Mouse (Mus musculus) limb, embryonic 15.5 days (tissue): ENCODE results near the gene Pxmp4. TPM values are rescaled to one million over a fixed set of nuclear protein-coding genes. Genes with fewer than 3 reads are reported as not detected.

Experiments used
- ATAC-seq: fragments of 200-750 bp; cut with Nextera tagmentation; 2 replicates; pipeline ENCODE4 v1.8.0; 2017; ENCODE audit warnings: low read depth, moderate TSS enrichment; ENCODE audit not compliant: insufficient number of reproducible peaks, low FRiP score, low TSS enrichment
- H3K27ac ChIP-seq: fragments of 300-500 bp; sonication (generic); 2 replicates; pipeline ENCODE4 v1.5.1; 2015; ENCODE audit warnings: moderate library complexity, mild to moderate bottlenecking, inconsistent platforms
- H3K27me3 ChIP-seq: fragments of 300-500 bp; sonication (generic); 2 replicates; pipeline ENCODE4 v1.6.1; 2015; ENCODE audit warnings: inconsistent platforms
- H3K36me3 ChIP-seq: fragments of 300-500 bp; sonication (generic); 2 replicates; pipeline ENCODE4 v1.6.1; 2015; ENCODE audit warnings: inconsistent platforms
- H3K4me1 ChIP-seq: fragments of 300-500 bp; sonication (generic); 2 replicates; pipeline ENCODE4 v1.6.1; 2015; ENCODE audit warnings: inconsistent platforms
- H3K4me2 ChIP-seq: fragments of 300-500 bp; sonication (generic); 2 replicates; pipeline ENCODE4 v1.6.1; 2015; ENCODE audit warnings: mild to moderate bottlenecking, inconsistent platforms
- H3K4me3 ChIP-seq: fragments of 300-500 bp; sonication (generic); 2 replicates; pipeline ENCODE4 v1.5.1; 2015; ENCODE audit warnings: mild to moderate bottlenecking, inconsistent platforms
- H3K9ac ChIP-seq: fragments of 300-500 bp; sonication (generic); 2 replicates; pipeline ENCODE4 v1.6.1; 2015; ENCODE audit warnings: inconsistent platforms
- H3K9me3 ChIP-seq: fragments of 300-500 bp; sonication (generic); 2 replicates; pipeline ENCODE4 v1.6.1; 2016; ENCODE audit warnings: inconsistent platforms
- WGBS: fragments of 180-500 bp; shearing (Covaris S2); methylation state at CpG from one replicate; pipeline ENCODE4 v1.1.7; 2015; 5-methylcytosine and 5-hydroxymethylcytosine counted together
- polyA plus RNA-seq: library from polyadenylated mRNA; unstranded; fragments of >200 nt; fragmentation: Nextera tagmentation; extraction: Ambion mirVana; gene quantifications from 2 replicates; pipeline ENCODE4 v1.2.1, GENCODE M21; 2015

Gene Pxmp4
- polyA plus RNA-seq, 1 experiment from 2014 or later, result 30.8 TPM

DNA sequence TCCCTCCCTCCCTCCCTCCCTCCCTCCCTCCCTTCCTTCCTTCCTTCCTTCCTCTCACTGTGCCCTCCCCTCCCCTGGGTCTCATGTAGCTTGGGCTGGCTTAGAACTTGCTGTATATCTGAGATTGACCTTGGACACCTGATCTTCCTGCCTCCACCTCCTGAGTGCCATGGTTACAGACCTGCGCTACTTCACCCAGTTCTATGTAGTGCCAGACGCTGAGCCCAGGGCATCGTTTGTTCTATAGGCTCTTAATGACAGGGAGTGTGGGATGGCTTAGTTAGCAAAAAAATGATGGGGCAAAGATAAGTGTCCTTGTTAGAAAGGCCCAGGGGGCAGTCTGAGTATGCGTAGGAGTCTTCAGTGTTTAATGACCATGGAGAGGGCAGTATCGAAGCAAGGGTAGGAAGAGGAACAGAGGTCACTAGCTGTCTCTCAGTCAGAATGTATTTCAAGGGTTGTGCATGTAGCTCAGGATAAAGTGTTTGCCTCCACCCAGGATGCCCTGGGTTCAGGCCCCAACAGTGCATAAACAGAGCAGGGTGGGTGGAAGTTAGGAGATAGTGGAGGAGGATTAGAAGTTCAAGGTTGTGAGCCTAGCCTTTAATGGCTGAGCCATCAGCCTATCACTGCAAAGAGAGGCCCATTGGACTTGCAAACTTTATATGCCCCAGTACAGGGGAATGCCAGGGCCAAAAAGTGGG, 29.7 kb upstream of the Pxmp4 start:
- Histone ChIP-seq H3K4me3 (no peak overlapping the region), H3K4me2 (no peak overlapping the region), H3K27ac (no peak overlapping the region), H3K9ac (no peak overlapping the region), H3K36me3 (peaks cover 39% of the 10 kb centered on the region), H3K9me3 (no peaks in the 10 kb centered on the region), H3K27me3 (no peaks in the 10 kb centered on the region), H3K4me1 (no peaks in the 10 kb centered on the region)
- ATAC-seq, result no peak
- 91% methylated on average over 5 of the region's 5 CpGs for WGBS

DNA sequence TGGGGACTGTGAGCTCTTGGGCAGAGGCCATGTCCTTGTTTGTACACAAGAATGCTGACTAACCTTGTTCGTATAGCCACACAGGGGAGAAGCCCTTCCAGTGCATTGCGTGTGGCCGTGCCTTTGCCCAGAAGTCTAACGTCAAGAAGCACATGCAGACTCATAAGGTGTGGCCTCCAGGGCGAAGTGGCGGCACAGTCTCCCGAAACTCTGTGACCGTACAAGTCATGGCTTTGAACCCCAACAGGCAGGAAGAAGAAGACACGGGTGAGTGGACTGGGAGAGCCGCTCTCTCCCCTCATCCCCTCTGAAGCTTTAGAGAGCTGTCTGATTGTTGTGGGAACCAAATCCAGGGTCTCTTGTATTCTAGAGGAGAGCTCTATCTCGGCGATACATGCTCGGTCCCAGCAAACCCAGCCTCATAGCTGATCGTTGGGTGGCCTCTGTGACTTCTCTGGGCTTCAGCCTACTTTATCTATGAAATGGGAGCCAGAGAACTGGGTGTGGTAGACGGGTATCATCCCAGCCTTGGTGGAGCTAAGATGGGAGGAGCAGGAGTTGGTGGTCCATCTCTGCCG, 28.8 kb upstream of the Pxmp4 start:
- H3K4me3 ChIP-seq, result no peak overlapping the region
- no peak overlapping the region for H3K27ac ChIP-seq
- no peaks in the 10 kb centered on the region for H3K9me3 ChIP-seq
- 85% methylated on average over 16 of the region's 16 CpGs for WGBS
- no peak for ATAC-seq
- H3K9ac ChIP-seq, result no peak overlapping the region
- no peaks in the 10 kb centered on the region for H3K27me3 ChIP-seq
- no peaks in the 10 kb centered on the region for H3K4me1 ChIP-seq
- H3K36me3 ChIP-seq, result peaks cover 31% of the 10 kb centered on the region
- no peak overlapping the region for H3K4me2 ChIP-seq

DNA sequence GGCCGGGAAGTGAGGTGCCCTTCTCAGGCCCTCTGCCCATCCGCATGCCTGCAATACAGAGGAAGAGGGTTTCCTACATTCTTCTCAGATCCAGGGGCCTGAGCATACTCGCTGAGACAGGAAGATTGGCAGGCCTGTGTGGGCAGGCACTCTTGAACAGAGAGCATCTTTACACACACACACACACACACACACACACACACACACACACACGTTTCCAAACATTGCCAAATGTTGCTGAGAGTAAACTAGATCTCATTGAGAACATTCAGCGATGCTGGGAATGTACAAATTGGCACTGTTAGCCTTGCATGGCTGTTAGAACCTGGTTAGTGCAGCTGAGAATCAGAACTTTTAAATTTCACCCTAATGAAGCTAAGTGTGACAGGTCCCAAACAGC, 27.0 kb upstream of the Pxmp4 start:
- ATAC-seq, result no peak
- Histone ChIP-seq H3K9ac (no peak overlapping the region), H3K27me3 (no peaks in the 10 kb centered on the region), H3K4me1 (no peaks in the 10 kb centered on the region), H3K4me3 (no peak overlapping the region), H3K27ac (no peak overlapping the region), H3K9me3 (no peaks in the 10 kb centered on the region), H3K4me2 (no peak overlapping the region), H3K36me3 (peaks cover 30% of the 10 kb centered on the region)
- 71% methylated on average over 5 of the region's 5 CpGs for WGBS

DNA sequence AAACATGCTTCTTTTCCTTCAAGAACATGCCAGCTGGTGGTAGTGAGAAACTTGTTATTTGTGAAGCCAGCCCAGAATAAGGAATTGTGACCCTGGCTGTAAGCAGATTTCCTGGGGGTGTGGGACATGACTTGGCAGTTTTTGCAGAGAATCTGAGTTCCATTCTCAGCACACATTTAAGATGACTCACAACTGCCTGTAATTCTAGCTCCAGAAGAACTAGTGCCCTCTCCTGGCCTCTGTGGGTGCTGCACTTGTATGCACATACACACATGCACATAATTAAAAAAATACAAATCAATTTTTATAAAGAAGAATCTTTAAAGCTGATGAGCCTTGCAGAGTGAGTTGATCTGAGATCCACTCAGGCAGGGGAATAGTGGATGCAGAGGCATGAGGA, 20.6 kb upstream of the Pxmp4 start:
- H3K4me2 ChIP-seq, result no peak overlapping the region
- H3K36me3 ChIP-seq, result peaks cover 28% of the 10 kb centered on the region
- no peak for ATAC-seq
- H3K27me3 ChIP-seq, result no peaks in the 10 kb centered on the region
- no peaks in the 10 kb centered on the region for H3K4me1 ChIP-seq
- no peaks in the 10 kb centered on the region for H3K9me3 ChIP-seq
- no peak overlapping the region for H3K27ac ChIP-seq
- no peak overlapping the region for H3K4me3 ChIP-seq
- H3K9ac ChIP-seq, result no peak overlapping the region

DNA sequence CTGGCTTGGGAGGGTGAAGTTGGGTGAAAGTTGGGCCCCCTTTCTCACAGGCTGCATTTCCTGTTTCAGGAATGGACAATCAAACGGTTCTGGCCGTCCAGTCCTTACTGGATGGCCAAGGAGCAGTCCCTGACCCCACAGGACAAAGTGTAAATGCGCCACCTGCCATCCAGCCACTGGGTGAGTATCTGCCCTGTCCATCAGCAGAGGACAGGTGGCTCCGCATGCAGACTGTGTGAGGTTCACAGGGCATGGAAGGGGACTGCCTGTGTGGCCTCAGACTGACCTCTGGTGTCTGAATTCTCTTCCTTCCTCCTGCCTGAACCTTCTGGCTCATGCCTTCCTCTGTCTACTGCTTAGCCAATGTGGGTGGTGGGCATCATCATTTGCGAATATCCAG, 18.2 kb upstream of the Pxmp4 start:
- no peak for ATAC-seq

DNA sequence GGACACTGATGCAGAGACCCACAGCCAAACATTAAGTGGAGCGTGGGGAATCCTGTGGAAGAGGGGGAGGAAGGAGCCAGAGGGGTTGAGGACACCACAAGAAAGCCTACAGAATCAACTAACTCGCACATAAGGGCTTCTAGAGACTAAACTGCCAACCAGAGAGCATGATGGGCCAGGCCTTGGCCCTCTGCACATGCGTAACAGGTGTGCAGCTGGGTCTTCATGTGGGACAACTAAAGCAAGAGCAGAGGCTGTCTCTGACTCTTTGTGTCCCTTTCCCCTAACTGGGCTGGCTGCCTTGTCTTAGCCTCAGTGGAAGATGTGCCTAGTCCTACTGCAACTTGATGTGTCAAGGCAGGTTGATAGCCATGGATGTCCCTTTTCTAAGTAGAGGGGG, 13.6 kb upstream of the Pxmp4 start:
- 90% methylated on average over 3 of the region's 3 CpGs for WGBS
- peaks cover 12% of the 10 kb centered on the region for H3K4me1 ChIP-seq
- no peaks in the 10 kb centered on the region for H3K36me3 ChIP-seq
- no peak overlapping the region for H3K9ac ChIP-seq
- no peak for ATAC-seq
- H3K9me3 ChIP-seq, result no peaks in the 10 kb centered on the region
- H3K27ac ChIP-seq, result no peak overlapping the region
- no peak overlapping the region for H3K4me3 ChIP-seq
- no peak overlapping the region for H3K4me2 ChIP-seq
- H3K27me3 ChIP-seq, result no peaks in the 10 kb centered on the region

More for the DNA sequence above, 18.2 kb upstream of the Pxmp4 start:
- Histone ChIP-seq H3K27me3 (no peaks in the 10 kb centered on the region), H3K36me3 (peaks cover 23% of the 10 kb centered on the region), H3K9ac (no peak overlapping the region), H3K27ac (no peak overlapping the region), H3K9me3 (no peaks in the 10 kb centered on the region), H3K4me2 (no peak overlapping the region), H3K4me1 (no peaks in the 10 kb centered on the region), H3K4me3 (no peak overlapping the region)
- WGBS, result 78% methylated on average over 5 of the region's 5 CpGs

DNA sequence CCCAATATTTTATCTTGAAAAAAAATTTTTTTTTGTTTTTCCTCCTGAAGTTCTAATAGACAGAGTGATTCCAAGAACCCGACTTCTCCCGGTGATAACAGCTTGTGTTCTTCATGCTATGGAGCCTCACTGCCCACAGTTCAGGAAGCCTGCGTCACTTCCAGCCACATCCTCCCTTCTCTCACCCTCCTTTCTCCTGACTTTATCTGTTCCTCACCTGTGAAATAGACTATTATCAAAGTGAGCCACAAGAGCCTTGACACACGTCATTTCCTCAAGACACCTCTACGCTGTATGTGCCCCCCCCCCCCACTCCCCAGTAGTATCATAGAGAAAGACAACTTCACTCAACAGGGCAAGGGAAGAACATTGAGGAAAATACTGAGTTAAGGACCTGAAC, 12.2 kb upstream of the Pxmp4 start:
- no peak overlapping the region for H3K4me3 ChIP-seq
- no peak overlapping the region for H3K9ac ChIP-seq
- H3K27ac ChIP-seq, result no peak overlapping the region
- H3K4me2 ChIP-seq, result no peak overlapping the region
- no peaks in the 10 kb centered on the region for H3K27me3 ChIP-seq
- H3K4me1 ChIP-seq, result peaks cover 12% of the 10 kb centered on the region
- ATAC-seq, result no peak
- no peaks in the 10 kb centered on the region for H3K36me3 ChIP-seq
- 93% methylated on average over 5 of the region's 5 CpGs for WGBS
- H3K9me3 ChIP-seq, result no peaks in the 10 kb centered on the region

DNA sequence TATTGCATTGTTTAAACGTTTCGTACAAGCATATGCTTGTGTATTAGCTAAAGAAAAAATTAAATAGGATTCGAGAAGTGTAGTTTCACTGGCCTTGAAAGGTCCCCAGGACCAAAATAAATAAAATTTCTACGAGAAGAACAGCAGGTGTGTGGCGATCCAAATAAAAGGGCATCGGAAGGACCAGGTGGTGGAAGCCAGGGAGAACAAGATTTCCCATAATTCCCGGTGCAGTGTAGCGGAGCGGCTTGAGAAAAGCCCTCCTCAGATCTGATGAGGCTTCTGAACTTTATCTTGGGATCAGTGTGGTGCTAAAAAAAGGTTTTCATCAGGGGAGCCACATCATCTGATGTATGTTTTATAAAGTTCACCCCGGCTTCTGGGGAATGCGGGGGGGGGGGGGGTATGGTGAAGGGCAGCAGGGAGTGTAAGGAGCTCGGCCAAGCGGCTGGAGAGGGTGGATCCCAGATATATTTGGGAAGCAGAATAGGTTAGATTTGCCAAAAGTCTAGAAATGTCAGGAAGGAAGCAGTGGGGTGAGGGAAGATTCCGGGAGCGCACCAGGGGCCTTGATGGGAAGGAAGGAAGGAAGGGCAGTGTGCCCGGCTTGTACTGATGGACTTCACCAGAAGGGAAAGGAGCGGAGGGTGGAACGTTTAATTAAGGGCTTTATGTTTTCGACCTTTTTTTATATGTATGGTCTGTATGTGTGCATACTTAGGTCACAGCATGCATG, 11.5 kb upstream of the Pxmp4 start:
- no peak for ATAC-seq
- Histone ChIP-seq H3K9me3 (no peaks in the 10 kb centered on the region), H3K4me1 (peaks cover 12% of the 10 kb centered on the region), H3K27ac (no peak overlapping the region), H3K4me3 (no peak overlapping the region), H3K4me2 (no peak overlapping the region), H3K36me3 (no peaks in the 10 kb centered on the region), H3K9ac (no peak overlapping the region), H3K27me3 (no peaks in the 10 kb centered on the region)
- 63% methylated on average over 19 of the region's 19 CpGs for WGBS

DNA sequence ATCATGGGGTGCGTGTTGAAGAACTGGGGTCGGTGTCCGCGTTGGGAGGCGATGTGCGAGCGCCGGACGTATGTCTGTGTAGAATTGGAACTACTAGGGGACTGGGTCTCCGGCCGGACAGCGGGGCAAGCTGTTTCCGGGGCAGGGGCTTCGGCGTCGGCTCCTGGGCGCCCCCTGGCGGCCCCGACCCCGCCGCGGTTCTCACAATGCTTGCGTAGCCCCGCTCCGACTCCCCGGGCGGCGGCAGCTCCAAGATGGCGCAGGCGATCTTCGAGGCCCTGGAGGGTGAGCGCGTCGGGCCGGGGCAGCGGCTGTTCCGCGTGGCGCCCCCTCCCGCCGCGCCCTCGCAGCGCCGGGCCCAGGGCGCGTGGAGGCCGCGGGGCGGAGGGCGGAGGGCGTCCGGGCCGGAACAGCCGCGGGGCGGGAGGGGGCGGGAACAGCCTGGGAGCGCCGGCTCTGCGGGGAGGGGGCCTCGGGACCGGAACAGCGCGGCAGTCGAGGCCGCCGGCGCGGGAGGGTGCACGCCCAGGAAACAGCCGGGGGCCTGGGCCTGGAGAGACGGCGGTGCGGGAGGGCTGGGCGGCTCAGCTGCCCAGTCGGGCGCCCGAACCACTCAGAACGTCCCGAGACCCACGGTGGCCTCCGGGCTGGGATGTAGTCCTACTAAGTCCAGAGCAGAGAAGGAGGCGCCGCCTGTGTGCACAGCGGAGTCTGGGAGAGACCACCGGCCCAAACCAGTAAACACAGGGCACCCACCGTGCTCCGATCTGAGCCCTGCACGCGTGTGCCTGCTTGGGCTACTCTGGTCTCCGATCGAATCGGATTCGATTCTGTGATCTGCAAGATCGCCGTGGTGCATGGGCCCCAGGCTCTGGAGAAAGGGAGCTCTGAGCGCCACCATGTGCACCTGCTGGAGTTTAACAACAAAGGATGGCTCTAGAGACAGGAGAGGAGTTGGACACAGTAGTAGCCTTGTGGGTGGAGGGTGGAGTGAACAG, 9.9 kb upstream of the Pxmp4 start, which contains the start of the genes Zfp341 and 4930519P11Rik:
TSS of gene Zfp341 (plus strand) at position 180 of the 998 bp plus-strand sequence.
TSS of gene 4930519P11Rik (minus strand) at position 320 of the 998 bp plus-strand sequence.
- Histone ChIP-seq H3K27ac (peak within 1 kb of the TSS; percentile 94), H3K27me3 (no peaks in the 10 kb centered on the region), H3K4me1 (peaks cover 12% of the 10 kb centered on the region), H3K36me3 (no peaks in the 10 kb centered on the region), H3K9me3 (no peaks in the 10 kb centered on the region), H3K4me3 (peak within 1 kb of the TSS; percentile 49), H3K4me2 (peak within 1 kb of the TSS; percentile 64), H3K9ac (peak within 1 kb of the TSS; percentile 47)
- peak; percentile 90 for ATAC-seq
- under 1% methylated on average over 89 of the region's 98 CpGs for WGBS

DNA sequence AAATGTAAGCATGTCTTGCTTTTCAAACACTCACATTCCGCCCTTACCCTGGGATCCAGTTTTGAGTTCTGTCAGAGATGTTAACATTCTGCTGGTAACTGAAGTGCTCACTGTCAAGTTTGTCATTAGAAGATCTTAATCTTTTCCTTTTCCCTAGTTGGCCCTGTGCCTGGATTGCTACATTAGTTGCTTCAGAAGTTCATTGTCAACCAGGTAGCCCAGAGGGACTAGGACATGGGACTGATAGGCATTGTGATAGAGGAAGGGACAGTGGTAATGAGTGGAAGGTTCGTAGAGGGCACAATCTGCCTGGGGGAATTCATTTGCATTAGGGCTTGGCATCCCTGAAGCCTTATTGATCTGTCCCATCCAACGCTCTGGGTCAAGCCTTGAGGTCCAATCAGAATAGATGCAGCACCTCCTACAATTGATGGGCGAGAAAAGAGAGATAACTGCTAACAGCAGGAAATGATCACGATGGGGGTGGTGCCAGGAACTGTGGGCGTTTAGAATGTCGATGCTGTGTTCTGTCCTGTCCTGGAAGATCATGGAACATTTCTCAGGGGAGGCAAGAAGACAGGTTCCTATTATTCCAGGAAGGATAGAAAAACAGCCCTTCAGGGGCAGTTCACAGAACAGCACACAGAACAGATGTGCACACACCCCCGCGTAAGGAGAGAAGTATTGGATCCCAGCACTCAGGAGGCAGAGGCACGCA, 5.7 kb upstream of the Pxmp4 start:
- Histone ChIP-seq H3K4me1 (peaks cover 14% of the 10 kb centered on the region), H3K27me3 (no peaks in the 10 kb centered on the region), H3K4me2 (no peak overlapping the region), H3K9ac (no peak overlapping the region), H3K36me3 (no peaks in the 10 kb centered on the region), H3K9me3 (no peaks in the 10 kb centered on the region), H3K4me3 (no peak overlapping the region), H3K27ac (no peak overlapping the region)
- no peak for ATAC-seq
- 58% methylated on average over 10 of the region's 10 CpGs for WGBS

DNA sequence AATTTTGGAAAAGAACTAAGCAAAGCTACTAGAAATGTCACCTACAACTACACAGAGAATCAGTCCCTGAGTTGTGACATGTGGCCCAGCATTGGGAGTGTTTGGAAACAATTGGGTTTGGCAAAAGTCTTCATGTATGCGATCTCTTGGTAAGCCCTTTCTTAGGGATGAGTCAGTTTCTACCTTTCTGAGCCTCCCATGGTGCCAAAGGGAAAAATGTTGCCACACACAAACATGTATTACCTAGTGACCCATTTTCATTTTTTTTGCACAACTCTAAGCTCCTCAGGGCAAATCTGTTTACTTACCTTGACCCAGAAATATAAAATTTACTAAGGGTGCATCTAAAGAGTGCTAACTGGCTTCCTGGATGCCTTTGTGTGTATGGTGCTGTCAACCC, 3.5 kb upstream of the Pxmp4 start:
- H3K4me1 ChIP-seq, result peaks cover 14% of the 10 kb centered on the region; the same call in 1 of the 2 replicates
- no peaks in the 10 kb centered on the region for H3K9me3 ChIP-seq
- H3K4me2 ChIP-seq, result no peak overlapping the region
- WGBS, result 88% methylated on average over 1 of the region's 1 CpGs
- H3K36me3 ChIP-seq, result no peaks in the 10 kb centered on the region
- no peak overlapping the region for H3K9ac ChIP-seq
- H3K27me3 ChIP-seq, result no peaks in the 10 kb centered on the region
- no peak overlapping the region for H3K4me3 ChIP-seq
- ATAC-seq, result no peak
- no peak overlapping the region for H3K27ac ChIP-seq
